Mouse (Mus musculus): Measurements from ENCODE around the gene Preb.

DNA sequence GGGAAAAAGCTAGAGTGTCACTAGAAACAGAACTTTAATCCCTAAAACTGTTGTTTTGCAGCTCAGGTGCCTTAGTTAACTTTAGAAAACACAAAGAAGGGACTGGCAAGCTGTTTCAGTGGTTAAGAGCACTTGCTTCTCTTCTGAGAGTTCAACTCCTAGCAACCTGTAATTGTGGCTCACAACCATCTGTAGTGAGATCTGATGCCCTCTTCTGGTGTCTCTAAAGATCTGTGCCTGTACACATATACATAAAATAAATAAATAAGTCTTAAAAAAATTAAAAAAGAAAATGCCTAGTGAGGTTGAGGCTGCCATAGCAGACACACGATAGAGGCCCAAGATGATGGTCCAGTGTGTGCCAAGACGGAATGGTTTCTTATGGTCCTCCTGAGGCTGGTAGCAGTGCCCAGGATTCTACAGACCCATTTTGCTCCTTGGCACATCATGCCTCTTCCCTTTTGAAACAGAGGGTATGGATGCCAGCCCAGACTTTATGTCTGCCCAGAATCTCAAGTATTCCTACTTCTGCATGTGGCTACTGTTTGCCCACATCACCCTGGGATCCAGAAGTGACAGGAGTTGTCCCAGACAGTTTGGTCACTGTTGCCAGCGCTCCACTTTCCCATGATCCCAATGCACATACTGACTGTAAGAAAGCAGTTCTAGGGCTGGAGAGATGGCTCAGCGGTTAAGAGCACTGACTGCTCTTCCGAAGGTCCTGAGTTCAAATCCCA is 25.3 kb downstream of the Preb start:
- TF ChIP-seq CTCF (IDR thresholded peaks at IDR 0.05; ENCODE audit: low read depth, low read length) (no peak), GATA1 (IDR thresholded peaks at IDR 0.05; ENCODE audit: borderline replicate concordance, low read length) (no peak), TAL1 (conservative IDR thresholded peaks at IDR 0.05; ENCODE audit: low read depth, low read length) (no peak), GATA2 (IDR thresholded peaks at IDR 0.05; ENCODE audit: borderline replicate concordance, low read depth, low read length) (no peak)

Measured in G1E (cell line).